Mouse (Mus musculus): ENCODE measurements around the gene Gtdc1. TPM values are rescaled to one million over a fixed set of nuclear protein-coding genes. Genes with fewer than 3 reads are reported as not detected.

Gtdc1 gene
- total and polyA plus RNA-seq, 3 experiments: 6.2 to 17.7 (median 16.5) TPM

DNA sequence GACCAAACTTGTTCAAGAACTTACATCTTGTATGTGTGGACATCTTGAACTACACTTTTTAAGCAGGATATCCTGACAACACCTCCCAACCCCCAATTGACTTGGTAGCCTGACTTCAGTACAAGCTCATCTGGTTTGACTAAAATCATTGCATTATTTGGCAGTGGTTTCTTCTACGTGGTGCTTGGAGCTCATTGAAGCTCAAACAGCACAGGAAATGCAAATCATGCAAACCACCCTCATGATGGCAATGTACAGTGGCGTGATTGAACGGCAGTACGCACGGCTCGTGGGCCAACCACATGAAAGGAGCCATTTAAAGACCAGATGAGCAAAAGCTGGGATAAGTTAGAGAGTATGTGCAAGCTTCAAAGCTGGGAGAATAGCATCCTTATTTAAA lies 123.0 kb downstream of the Gtdc1 start:
- H3K4me1 ChIP-seq (ENCODE audit: control insufficient read depth, insufficient read depth, low read length): peaks cover 1% of the 10 kb centered on the region; the same call in 1 of the 2 replicates
- WGBS: 80% methylated on average over 6 of the region's 6 CpGs

DNA sequence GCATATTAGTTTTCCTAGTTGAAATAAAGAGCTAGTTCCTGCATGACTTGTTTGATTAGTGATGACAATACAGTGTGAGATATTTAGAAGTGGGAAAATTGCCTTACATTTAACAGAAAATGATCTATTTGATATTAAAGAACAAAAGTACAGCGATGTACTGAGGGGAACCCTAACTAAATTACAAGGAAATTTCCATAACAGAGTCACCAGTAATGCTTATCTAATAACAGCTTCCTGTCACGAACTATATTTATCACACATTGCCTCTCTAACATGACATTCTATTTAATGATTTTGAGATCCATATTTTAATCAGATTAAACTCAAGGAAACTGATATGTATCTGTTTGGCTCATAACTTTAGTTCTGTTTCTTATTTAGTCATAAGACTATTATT lies 126.1 kb downstream of the Gtdc1 start:
- Histone ChIP-seq H3K4me1 (ENCODE audit: control insufficient read depth, insufficient read depth, low read length) (peaks cover 1% of the 10 kb centered on the region; the same call in 1 of the 2 replicates), H3K27ac (no peak overlapping the region), H3K9ac (ENCODE audit: low read depth, low read length) (no peak overlapping the region), H3K4me3 (no peak overlapping the region), H3K27me3 (ENCODE audit: control insufficient read depth, insufficient read depth, low read length) (no peaks in the 10 kb centered on the region), H3K79me2 (replicated peaks; ENCODE audit: control insufficient read depth, insufficient read depth, low read length) (no peaks in the 10 kb centered on the region), H3K36me3 (ENCODE audit: control insufficient read depth, insufficient read depth, low read length) (no peaks in the 10 kb centered on the region)
- WGBS: 28% methylated on average over 2 of the region's 2 CpGs
- intact Hi-C loops (cut with DNase I): no loop called here
- no peak for TF ChIP-seq POLR2A (IDR thresholded peaks at IDR 0.05; ENCODE audit: insufficient read depth, low read depth, low read length)
- no peak for TF ChIP-seq EP300 (IDR thresholded peaks at IDR 0.05; ENCODE audit: insufficient read depth, low read depth, low read length)
- no peak for TF ChIP-seq CTCF (IDR thresholded peaks at IDR 0.05)
- DNase-seq: no peak

More for the DNA sequence above, 123.0 kb downstream of the Gtdc1 start:
- H3K36me3 ChIP-seq (ENCODE audit: control insufficient read depth, insufficient read depth, low read length): no peaks in the 10 kb centered on the region
- no peak overlapping the region for H3K4me3 ChIP-seq
- no peak for DNase-seq
- no peak for TF ChIP-seq POLR2A (IDR thresholded peaks at IDR 0.05; ENCODE audit: insufficient read depth, low read depth, low read length)
- no peak for TF ChIP-seq CTCF (IDR thresholded peaks at IDR 0.05)
- TF ChIP-seq EP300 (IDR thresholded peaks at IDR 0.05; ENCODE audit: insufficient read depth, low read depth, low read length): no peak
- intact Hi-C loops (cut with DNase I): no loop called here
- H3K9ac ChIP-seq (ENCODE audit: low read depth, low read length): no peak overlapping the region
- no peak overlapping the region for H3K27ac ChIP-seq
- H3K79me2 ChIP-seq (replicated peaks; ENCODE audit: control insufficient read depth, insufficient read depth, low read length): no peaks in the 10 kb centered on the region
- no peaks in the 10 kb centered on the region for H3K27me3 ChIP-seq (ENCODE audit: control insufficient read depth, insufficient read depth, low read length)

GRCm38 (mm10) chr2:44791840-44792239 lies 135.6 kb downstream of the Gtdc1 start:
- Histone ChIP-seq H3K4me3 (no peak overlapping the region), H3K36me3 (ENCODE audit: control insufficient read depth, insufficient read depth, low read length) (no peaks in the 10 kb centered on the region), H3K27me3 (ENCODE audit: control insufficient read depth, insufficient read depth, low read length) (no peaks in the 10 kb centered on the region), H3K9ac (ENCODE audit: low read depth, low read length) (no peak overlapping the region), H3K27ac (no peak overlapping the region), H3K4me1 (ENCODE audit: control insufficient read depth, insufficient read depth, low read length) (no peaks in the 10 kb centered on the region), H3K79me2 (replicated peaks; ENCODE audit: control insufficient read depth, insufficient read depth, low read length) (no peaks in the 10 kb centered on the region)
- intact Hi-C loops (cut with DNase I): no loop called here
- WGBS: 97% methylated on average over 4 of the region's 4 CpGs
- no peak for DNase-seq
- no peak for TF ChIP-seq EP300 (IDR thresholded peaks at IDR 0.05; ENCODE audit: insufficient read depth, low read depth, low read length)
- no peak for TF ChIP-seq CTCF (IDR thresholded peaks at IDR 0.05)
- TF ChIP-seq POLR2A (IDR thresholded peaks at IDR 0.05; ENCODE audit: insufficient read depth, low read depth, low read length): no peak

GRCm38 (mm10) chr2:44791134-44791533 lies 136.3 kb downstream of the Gtdc1 start:
- 68% methylated on average over 5 of the region's 5 CpGs for WGBS
- Histone ChIP-seq H3K27me3 (ENCODE audit: control insufficient read depth, insufficient read depth, low read length) (no peaks in the 10 kb centered on the region), H3K36me3 (ENCODE audit: control insufficient read depth, insufficient read depth, low read length) (no peaks in the 10 kb centered on the region), H3K9ac (ENCODE audit: low read depth, low read length) (no peak overlapping the region), H3K79me2 (replicated peaks; ENCODE audit: control insufficient read depth, insufficient read depth, low read length) (no peaks in the 10 kb centered on the region), H3K4me1 (ENCODE audit: control insufficient read depth, insufficient read depth, low read length) (no peaks in the 10 kb centered on the region), H3K27ac (no peak overlapping the region), H3K4me3 (no peak overlapping the region)
- DNase-seq: no peak
- intact Hi-C loops (cut with DNase I): no loop called here
- TF ChIP-seq POLR2A (IDR thresholded peaks at IDR 0.05; ENCODE audit: insufficient read depth, low read depth, low read length) (no peak), CTCF (IDR thresholded peaks at IDR 0.05) (no peak), EP300 (IDR thresholded peaks at IDR 0.05; ENCODE audit: insufficient read depth, low read depth, low read length) (no peak)

DNA sequence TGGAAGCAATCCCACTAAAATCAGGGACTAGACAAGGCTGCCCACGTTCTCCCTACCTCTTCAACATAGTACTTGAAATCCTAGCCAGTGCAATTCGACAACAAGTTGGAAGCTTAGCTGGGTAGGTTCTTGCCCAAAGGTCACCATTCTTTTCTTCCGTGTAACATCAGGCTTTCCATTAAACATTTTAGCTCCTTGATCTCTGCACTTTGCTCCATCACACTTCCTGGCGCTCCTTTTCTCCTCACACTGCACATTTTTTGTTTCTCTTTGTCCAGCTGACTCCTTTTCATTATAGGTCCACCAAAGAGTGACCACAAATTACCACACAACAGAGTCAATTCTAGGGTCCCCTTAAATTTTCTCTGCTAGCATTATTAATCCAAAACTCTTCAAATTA lies 144.7 kb downstream of the Gtdc1 start:
- intact Hi-C loops (cut with DNase I): no loop called here
- no peak overlapping the region for H3K27ac ChIP-seq
- H3K9ac ChIP-seq (ENCODE audit: low read depth, low read length): no peak overlapping the region
- H3K27me3 ChIP-seq (ENCODE audit: control insufficient read depth, insufficient read depth, low read length): no peaks in the 10 kb centered on the region
- no peaks in the 10 kb centered on the region for H3K79me2 ChIP-seq (replicated peaks; ENCODE audit: control insufficient read depth, insufficient read depth, low read length)
- H3K4me3 ChIP-seq: no peak overlapping the region
- WGBS: 96% methylated on average over 4 of the region's 4 CpGs
- no peaks in the 10 kb centered on the region for H3K36me3 ChIP-seq (ENCODE audit: control insufficient read depth, insufficient read depth, low read length)
- DNase-seq: no peak
- H3K4me1 ChIP-seq (ENCODE audit: control insufficient read depth, insufficient read depth, low read length): no peaks in the 10 kb centered on the region
- no peak for TF ChIP-seq POLR2A (IDR thresholded peaks at IDR 0.05; ENCODE audit: insufficient read depth, low read depth, low read length)
- TF ChIP-seq CTCF (IDR thresholded peaks at IDR 0.05): no peak
- no peak for TF ChIP-seq EP300 (IDR thresholded peaks at IDR 0.05; ENCODE audit: insufficient read depth, low read depth, low read length)

- no peak overlapping the region for H3K4me3 ChIP-seq
- 62% methylated on average over 2 of the region's 2 CpGs for WGBS
- H3K27me3 ChIP-seq (ENCODE audit: control insufficient read depth, insufficient read depth, low read length): no peaks in the 10 kb centered on the region
- H3K9ac ChIP-seq (ENCODE audit: low read depth, low read length): no peak overlapping the region
- no peaks in the 10 kb centered on the region for H3K36me3 ChIP-seq (ENCODE audit: control insufficient read depth, insufficient read depth, low read length)
- H3K79me2 ChIP-seq (replicated peaks; ENCODE audit: control insufficient read depth, insufficient read depth, low read length): no peaks in the 10 kb centered on the region
- TF ChIP-seq EP300 (IDR thresholded peaks at IDR 0.05; ENCODE audit: insufficient read depth, low read depth, low read length) (no peak), CTCF (IDR thresholded peaks at IDR 0.05) (no peak), POLR2A (IDR thresholded peaks at IDR 0.05; ENCODE audit: insufficient read depth, low read depth, low read length) (no peak)
- no peak overlapping the region for H3K27ac ChIP-seq
- DNase-seq: no peak
- H3K4me1 ChIP-seq (ENCODE audit: control insufficient read depth, insufficient read depth, low read length): no peaks in the 10 kb centered on the region
- intact Hi-C loops (cut with DNase I): no loop called here
These were observed 146.5 kb downstream of the Gtdc1 start for GRCm38 (mm10) chr2:44780961-44781360.
